Mouse (Mus musculus): ENCODE measurements around the gene Xrra1. TPM values are rescaled to one million over a fixed set of nuclear protein-coding genes. Genes with fewer than 3 reads are reported as not detected.
A peak's percentile ranks its signal among the peaks of the same experiment; 100 is the strongest.

Xrra1 gene
- polyA plus RNA-seq, 1 experiment from 2014 or later, result not detected

- Histone ChIP-seq H3K27ac (no peak overlapping the region), H3K27me3 (0 out of 2 replicates have a peak, but pooled peaks cover 8% of the 10 kb centered on the region), H3K9ac (no peak overlapping the region), H3K4me2 (no peak overlapping the region), H3K4me3 (replicated peaks) (no peak overlapping the region), H3K36me3 (no peaks in the 10 kb centered on the region), H3K4me1 (replicated peaks) (no peaks in the 10 kb centered on the region), H3K9me3 (replicated peaks) (no peaks in the 10 kb centered on the region)
- ATAC-seq (ENCODE audit: low read depth), result no peak
- 2% methylated on average over 3 of the region's 3 CpGs for WGBS (ENCODE audit: insufficient replicate concordance)
- peak; percentile 68 for DNase-seq
Measured at GRCm38 (mm10) chr7:99876345-99876744, 17.4 kb downstream of the Xrra1 start.

GRCm38 (mm10) chr7:99878254-99878653, 19.3 kb downstream of the Xrra1 start:
- 54% methylated on average over 2 of the region's 2 CpGs for WGBS (ENCODE audit: insufficient replicate concordance)
- H3K4me3 ChIP-seq (replicated peaks), result no peak overlapping the region
- H3K4me2 ChIP-seq, result no peak overlapping the region
- no peaks in the 10 kb centered on the region for H3K36me3 ChIP-seq
- H3K4me1 ChIP-seq (replicated peaks), result no peaks in the 10 kb centered on the region
- no peak overlapping the region for H3K9ac ChIP-seq
- 0 out of 2 replicates have a peak, but pooled peaks cover 8% of the 10 kb centered on the region for H3K27me3 ChIP-seq
- no peak overlapping the region for H3K27ac ChIP-seq
- no peak for ATAC-seq (ENCODE audit: low read depth)
- DNase-seq, result no peak
- no peaks in the 10 kb centered on the region for H3K9me3 ChIP-seq (replicated peaks)

DNA sequence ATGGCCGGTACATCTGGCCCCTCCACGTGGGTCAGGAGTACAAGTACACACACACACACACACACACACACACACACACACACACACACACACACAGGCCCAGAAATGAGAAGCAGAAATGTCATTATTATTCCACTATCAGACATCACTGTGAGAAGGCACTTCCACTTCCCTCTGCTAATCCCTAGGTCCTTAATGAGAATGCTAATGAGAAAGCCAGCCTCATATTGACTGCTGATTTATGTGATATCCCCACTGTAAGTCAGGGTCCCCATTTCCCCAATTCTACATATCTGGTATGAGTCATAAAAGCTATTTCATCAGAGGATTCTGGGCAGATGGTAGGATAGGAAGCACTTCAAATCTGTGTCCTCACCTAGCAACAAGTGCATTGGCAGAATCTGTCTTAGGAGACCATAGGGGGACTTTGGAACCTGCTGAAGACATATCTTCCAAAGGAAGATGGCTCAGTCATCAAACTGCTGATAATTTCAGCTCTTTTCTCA, 28.4 kb downstream of the Xrra1 start:
- DNase-seq (no peak), ATAC-seq (ENCODE audit: low read depth) (no peak)
- no peak overlapping the region for H3K27ac ChIP-seq
- H3K27me3 ChIP-seq, result no peaks in the 10 kb centered on the region
- no peak overlapping the region for H3K4me3 ChIP-seq (replicated peaks)
- H3K36me3 ChIP-seq, result no peaks in the 10 kb centered on the region
- WGBS (ENCODE audit: insufficient replicate concordance), result 50% methylated on average over 2 of the region's 2 CpGs
- H3K4me2 ChIP-seq, result no peak overlapping the region
- H3K9ac ChIP-seq, result no peak overlapping the region
- no peaks in the 10 kb centered on the region for H3K9me3 ChIP-seq (replicated peaks)
- no peaks in the 10 kb centered on the region for H3K4me1 ChIP-seq (replicated peaks)

- H3K4me3 ChIP-seq (replicated peaks), result no peak overlapping the region
- DNase-seq, result no peak
- no peaks in the 10 kb centered on the region for H3K9me3 ChIP-seq (replicated peaks)
- H3K9ac ChIP-seq, result no peak overlapping the region
- H3K36me3 ChIP-seq, result no peaks in the 10 kb centered on the region
- no peak overlapping the region for H3K27ac ChIP-seq
- no peak for ATAC-seq (ENCODE audit: low read depth)
- no peaks in the 10 kb centered on the region for H3K27me3 ChIP-seq
- H3K4me2 ChIP-seq, result no peak overlapping the region
- no peaks in the 10 kb centered on the region for H3K4me1 ChIP-seq (replicated peaks)
Measured at GRCm38 (mm10) chr7:99887743-99888142, 28.8 kb downstream of the Xrra1 start.

GRCm38 (mm10) chr7:99889175-99889880, 30.4 kb downstream of the Xrra1 start:
- Histone ChIP-seq H3K36me3 (no peaks in the 10 kb centered on the region), H3K4me1 (replicated peaks) (no peaks in the 10 kb centered on the region), H3K4me3 (replicated peaks) (no peak overlapping the region), H3K27me3 (no peaks in the 10 kb centered on the region), H3K9ac (no peak overlapping the region), H3K27ac (no peak overlapping the region), H3K9me3 (replicated peaks) (no peaks in the 10 kb centered on the region), H3K4me2 (no peak overlapping the region)
- 32% methylated on average over 10 of the region's 10 CpGs for WGBS (ENCODE audit: insufficient replicate concordance)
- ATAC-seq (ENCODE audit: low read depth), result no peak
- DNase-seq, result no peak

GRCm38 (mm10) chr7:99890168-99890755, 31.3 kb downstream of the Xrra1 start:
- Histone ChIP-seq H3K27ac (no peak overlapping the region), H3K4me1 (replicated peaks) (no peaks in the 10 kb centered on the region), H3K4me2 (no peak overlapping the region), H3K4me3 (replicated peaks) (no peak overlapping the region), H3K27me3 (no peaks in the 10 kb centered on the region), H3K9ac (no peak overlapping the region), H3K36me3 (no peaks in the 10 kb centered on the region), H3K9me3 (replicated peaks) (no peaks in the 10 kb centered on the region)
- DNase-seq, result no peak
- WGBS (ENCODE audit: insufficient replicate concordance), result 55% methylated on average over 3 of the region's 3 CpGs
- ATAC-seq (ENCODE audit: low read depth), result no peak

DNA sequence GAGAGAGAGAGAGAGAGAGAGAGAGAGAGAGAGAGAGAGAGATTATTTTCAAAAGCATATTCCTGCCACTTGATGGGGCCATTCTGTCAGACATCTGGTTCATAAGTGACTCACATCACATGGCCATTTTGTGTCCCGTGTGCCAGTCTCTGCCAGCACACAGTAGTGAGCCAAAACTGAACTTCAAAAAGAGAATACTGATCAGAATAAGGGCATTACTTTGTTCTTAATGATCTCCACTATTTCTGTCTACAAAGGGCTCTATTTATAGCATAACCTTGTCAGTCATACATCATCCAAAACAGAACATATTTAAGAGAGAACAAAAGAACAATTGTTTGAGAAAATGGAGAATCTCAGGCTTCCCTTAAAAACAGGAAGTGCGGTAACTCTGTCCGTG, 32.6 kb downstream of the Xrra1 start:
- H3K36me3 ChIP-seq, result no peaks in the 10 kb centered on the region
- no peak for ATAC-seq (ENCODE audit: low read depth)
- H3K9me3 ChIP-seq (replicated peaks), result no peaks in the 10 kb centered on the region
- no peak for DNase-seq
- no peak overlapping the region for H3K27ac ChIP-seq
- H3K9ac ChIP-seq, result no peak overlapping the region
- no peak overlapping the region for H3K4me2 ChIP-seq
- WGBS (ENCODE audit: insufficient replicate concordance), result 34% methylated on average over 3 of the region's 3 CpGs
- H3K4me1 ChIP-seq (replicated peaks), result no peaks in the 10 kb centered on the region
- no peaks in the 10 kb centered on the region for H3K27me3 ChIP-seq
- H3K4me3 ChIP-seq (replicated peaks), result no peak overlapping the region

DNA sequence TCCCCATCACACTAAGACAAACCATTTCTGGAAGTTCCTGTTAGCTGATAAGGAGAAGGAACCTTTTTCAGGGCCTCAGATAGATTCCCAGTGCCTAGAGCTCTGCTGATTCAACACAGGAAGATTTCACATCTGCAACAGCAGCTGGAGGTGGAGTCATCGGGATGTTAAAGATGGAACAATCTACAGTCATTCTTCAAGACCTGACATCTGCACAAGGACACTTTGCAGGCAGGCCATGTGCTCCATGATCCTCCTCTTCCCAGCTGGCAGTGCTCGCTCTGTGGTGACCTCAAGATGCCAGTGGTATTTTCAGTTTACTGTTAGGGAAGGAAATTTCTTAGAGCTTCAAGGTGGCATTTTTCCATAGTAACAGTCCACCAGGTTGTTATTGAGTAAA, 33.4 kb downstream of the Xrra1 start:
- no peak for DNase-seq
- H3K4me1 ChIP-seq (replicated peaks), result no peaks in the 10 kb centered on the region
- H3K36me3 ChIP-seq, result no peaks in the 10 kb centered on the region
- ATAC-seq (ENCODE audit: low read depth), result no peak
- H3K9ac ChIP-seq, result no peak overlapping the region
- no peak overlapping the region for H3K4me2 ChIP-seq
- H3K4me3 ChIP-seq (replicated peaks), result no peak overlapping the region
- no peaks in the 10 kb centered on the region for H3K9me3 ChIP-seq (replicated peaks)
- 52% methylated on average over 2 of the region's 2 CpGs for WGBS (ENCODE audit: insufficient replicate concordance)
- H3K27me3 ChIP-seq, result no peaks in the 10 kb centered on the region; the same call in 1 of the 2 replicates
- no peak overlapping the region for H3K27ac ChIP-seq

- no peak for ATAC-seq (ENCODE audit: low read depth)
- H3K9me3 ChIP-seq (replicated peaks), result no peaks in the 10 kb centered on the region
- no peak overlapping the region for H3K9ac ChIP-seq
- no peaks in the 10 kb centered on the region for H3K4me1 ChIP-seq (replicated peaks)
- 84% methylated on average over 3 of the region's 3 CpGs for WGBS (ENCODE audit: insufficient replicate concordance)
- H3K27ac ChIP-seq, result no peak overlapping the region
- H3K27me3 ChIP-seq, result no peaks in the 10 kb centered on the region; the same call in 1 of the 2 replicates
- no peak overlapping the region for H3K4me2 ChIP-seq
- no peaks in the 10 kb centered on the region for H3K36me3 ChIP-seq
- no peak for DNase-seq
- H3K4me3 ChIP-seq (replicated peaks), result no peak overlapping the region
Measured at GRCm38 (mm10) chr7:99893967-99894366, 35.1 kb downstream of the Xrra1 start.

DNA sequence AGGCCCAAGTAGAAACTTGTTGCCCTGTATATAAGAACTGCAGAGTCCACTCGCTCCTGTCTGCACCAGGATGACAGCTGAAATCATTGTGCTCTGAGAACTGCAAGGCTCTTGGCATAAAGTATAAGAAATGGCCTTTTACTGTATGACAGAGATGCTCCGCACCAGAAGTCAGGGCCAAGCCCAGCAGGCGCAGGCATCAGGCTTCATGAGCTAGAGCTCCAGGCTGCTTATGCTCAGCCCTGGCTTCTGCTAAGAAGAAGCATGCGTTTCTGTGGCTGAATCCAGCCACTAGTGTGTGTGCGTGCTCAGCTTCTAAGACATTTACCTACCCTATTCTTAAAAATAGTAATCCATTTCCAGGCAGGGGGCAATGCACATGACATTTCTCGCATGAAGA, 35.6 kb downstream of the Xrra1 start:
- no peaks in the 10 kb centered on the region for H3K9me3 ChIP-seq (replicated peaks)
- no peak overlapping the region for H3K27ac ChIP-seq
- no peaks in the 10 kb centered on the region; the same call in 1 of the 2 replicates for H3K27me3 ChIP-seq
- ATAC-seq (ENCODE audit: low read depth), result no peak
- no peak for DNase-seq
- no peak overlapping the region for H3K4me2 ChIP-seq
- H3K9ac ChIP-seq, result no peak overlapping the region
- no peak overlapping the region for H3K4me3 ChIP-seq (replicated peaks)
- no peaks in the 10 kb centered on the region for H3K4me1 ChIP-seq (replicated peaks)
- 68% methylated on average over 6 of the region's 6 CpGs for WGBS (ENCODE audit: insufficient replicate concordance)
- H3K36me3 ChIP-seq, result no peaks in the 10 kb centered on the region

DNA sequence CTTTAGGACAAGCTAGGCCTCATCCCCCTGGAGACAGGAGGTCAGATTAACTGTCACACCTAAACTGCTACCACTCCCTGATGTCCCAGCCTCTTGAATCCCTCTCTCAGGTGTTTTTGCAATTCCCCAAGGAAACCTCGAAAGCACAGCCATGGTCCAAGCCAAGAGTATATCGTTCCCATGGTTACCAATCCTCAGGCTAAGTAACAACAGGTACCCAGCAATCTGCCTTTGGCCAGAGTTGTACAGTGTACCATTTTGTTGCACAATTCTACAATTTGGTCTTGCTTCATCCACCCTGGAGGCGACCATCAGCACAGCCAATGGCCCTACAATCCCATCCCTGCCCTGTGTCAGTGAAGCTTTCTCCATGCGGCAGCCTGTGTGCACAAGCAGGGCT, 38.0 kb downstream of the Xrra1 start:
- ATAC-seq (ENCODE audit: low read depth), result no peak
- Histone ChIP-seq H3K27me3 (no peaks in the 10 kb centered on the region; the same call in 1 of the 2 replicates), H3K9ac (no peak overlapping the region), H3K36me3 (no peaks in the 10 kb centered on the region), H3K4me3 (replicated peaks) (no peak overlapping the region), H3K27ac (no peak overlapping the region), H3K4me2 (no peak overlapping the region), H3K9me3 (replicated peaks) (no peaks in the 10 kb centered on the region), H3K4me1 (replicated peaks) (no peaks in the 10 kb centered on the region)
- WGBS (ENCODE audit: insufficient replicate concordance), result 54% methylated on average over 4 of the region's 4 CpGs
- DNase-seq, result no peak

GRCm38 (mm10) chr7:99902208-99902607, 43.3 kb downstream of the Xrra1 start:
- DNase-seq, result no peak
- ATAC-seq (ENCODE audit: low read depth), result no peak
- Histone ChIP-seq H3K9ac (no peak overlapping the region), H3K4me1 (replicated peaks) (peaks cover 12% of the 10 kb centered on the region), H3K36me3 (no peaks in the 10 kb centered on the region), H3K4me3 (replicated peaks) (no peak overlapping the region), H3K27me3 (no peaks in the 10 kb centered on the region; the same call in 1 of the 2 replicates), H3K9me3 (replicated peaks) (no peaks in the 10 kb centered on the region), H3K4me2 (no peak overlapping the region), H3K27ac (no peak overlapping the region)
- WGBS (ENCODE audit: insufficient replicate concordance), result 52% methylated on average over 4 of the region's 4 CpGs
